Mouse (Mus musculus) stomach, postnatal 0 days (tissue): ENCODE measurements around the gene Wdr26. TPM values are rescaled to one million over a fixed set of nuclear protein-coding genes. Genes with fewer than 3 reads are reported as not detected.

Source experiments
- ATAC-seq: fragments of 200-750 bp; cut with Nextera tagmentation; 2 replicates; pipeline ENCODE4 v1.8.0; 2017; ENCODE audit not compliant: low FRiP score, low TSS enrichment
- DNase-seq: peaks from one replicate; pipeline ENCODE4 v3.0.0-alpha.2; 2016; ENCODE audit warnings: low spot score
- H3K27ac ChIP-seq: fragments of 300-500 bp; sonication (generic); replicated peaks from 2 replicates; pipeline ENCODE4 v1.5.1; 2014; ENCODE audit warnings: mild to moderate bottlenecking, control low read depth
- H3K27me3 ChIP-seq: fragments of 300-500 bp; sonication (generic); 2 replicates; pipeline ENCODE4 v1.6.1; 2014; ENCODE audit warnings: low read length; ENCODE audit not compliant: control insufficient read depth, insufficient read depth
- H3K36me3 ChIP-seq: fragments of 300-500 bp; sonication (generic); 2 replicates; pipeline ENCODE4 v1.6.1; 2014; ENCODE audit warnings: low read length, mixed read lengths; ENCODE audit not compliant: control insufficient read depth, insufficient read depth
- H3K4me1 ChIP-seq: fragments of 300-500 bp; sonication (generic); replicated peaks from 2 replicates; pipeline ENCODE4 v1.6.1; 2014; ENCODE audit warnings: antibody characterized with exemption; ENCODE audit not compliant: control insufficient read depth, insufficient read depth
- H3K4me2 ChIP-seq: fragments of 300-500 bp; sonication (generic); replicated peaks from 2 replicates; pipeline ENCODE4 v1.6.1; 2014; ENCODE audit warnings: low read depth, mild to moderate bottlenecking, control low read depth, moderate library complexity
- H3K4me3 ChIP-seq: fragments of 300-500 bp; sonication (generic); 2 replicates; pipeline ENCODE4 v1.5.1; 2014; ENCODE audit warnings: low read depth, low read length, control low read depth
- H3K9ac ChIP-seq: fragments of 300-500 bp; sonication (generic); 2 replicates; pipeline ENCODE4 v1.6.1; 2014; ENCODE audit warnings: mild to moderate bottlenecking, low read length, control low read depth, mixed read lengths
- H3K9me3 ChIP-seq: fragments of 300-500 bp; sonication (generic); 2 replicates; pipeline ENCODE4 v1.6.1; 2016; ENCODE audit warnings: low read length; ENCODE audit not compliant: control insufficient read depth
- CTCF ChIP-seq: IDR thresholded peaks from 2 replicates; pipeline ENCODE4 v1.5.1; 2016; ENCODE audit warnings: antibody characterized with exemption, low read depth, mild to moderate bottlenecking, moderate library complexity
- EP300 ChIP-seq: optimal IDR thresholded peaks from 2 replicates; pipeline ENCODE3; 2016; ENCODE audit warnings: antibody characterized with exemption
- WGBS: fragments of 180-500 bp; shearing (Covaris S2); extraction: QIAGEN DNeasy Blood & Tissue Kit; methylation state at CpG from one replicate; pipeline ENCODE4 v1.1.7; 2014; 5-methylcytosine and 5-hydroxymethylcytosine counted together
- polyA plus RNA-seq: library from polyadenylated mRNA; unstranded; fragments of >200 nt; fragmentation: Nextera tagmentation; extraction: Ambion mirVana; gene quantifications from 2 replicates; pipeline ENCODE4 v1.2.1, GENCODE M21; 2015

Gene Wdr26
- polyA plus RNA-seq, 1 experiment from 2014 or later = 42.1 TPM

DNA sequence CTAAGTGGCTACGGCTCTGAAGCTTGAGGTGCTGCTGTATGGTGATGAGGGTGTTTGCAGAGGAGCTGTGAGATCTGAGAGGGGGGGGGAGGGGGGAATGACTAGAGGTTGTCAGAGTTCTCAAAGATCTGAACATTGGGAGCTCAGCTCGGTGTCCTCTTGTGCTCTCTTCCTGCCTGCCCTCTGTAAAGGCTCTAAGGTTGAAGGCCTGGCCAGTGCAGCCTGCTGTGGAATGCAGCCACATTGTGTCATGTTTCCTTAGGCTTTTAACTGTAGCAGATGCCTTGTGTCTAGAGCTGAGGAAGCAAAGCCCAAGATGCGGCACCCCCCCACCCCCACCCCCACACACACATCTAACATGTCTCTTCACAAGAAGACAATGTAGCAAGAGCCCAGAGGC, 43.4 kb downstream of the Wdr26 start:
- 63% methylated on average over 3 of the region's 3 CpGs for WGBS
- no peaks in the 10 kb centered on the region for H3K9me3 ChIP-seq
- TF ChIP-seq EP300 = no peak
- DNase-seq (no peak), ATAC-seq (no peak)
- no peak overlapping the region for H3K27ac ChIP-seq
- no peaks in the 10 kb centered on the region for H3K27me3 ChIP-seq
- H3K4me1 ChIP-seq = no peaks in the 10 kb centered on the region
- H3K4me3 ChIP-seq = no peak overlapping the region
- peaks cover 10% of the 10 kb centered on the region; the same call in 1 of the 2 replicates for H3K36me3 ChIP-seq
- no peak overlapping the region for H3K9ac ChIP-seq
- no peak overlapping the region for H3K4me2 ChIP-seq

DNA sequence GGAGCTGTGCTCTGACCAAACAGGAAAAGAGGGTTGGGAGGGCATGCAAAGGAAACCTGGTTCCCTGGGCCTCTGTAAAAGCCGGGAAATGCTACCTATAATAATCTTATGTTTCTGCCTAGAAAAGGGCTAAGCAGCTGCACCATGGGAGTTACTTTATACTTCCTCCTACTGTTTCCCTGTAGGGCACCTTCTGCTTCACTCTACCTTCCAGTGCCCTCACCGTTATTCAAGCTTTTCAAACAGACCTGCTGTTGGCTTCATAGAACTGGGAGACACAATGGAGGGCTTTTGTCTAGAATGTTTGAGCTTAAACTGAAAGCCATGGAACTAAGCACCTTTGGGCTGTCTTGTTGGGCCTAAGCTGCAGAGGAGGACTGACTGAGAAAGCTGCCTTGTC, 44.0 kb downstream of the Wdr26 start:
- TF ChIP-seq EP300 = no peak
- no peak for TF ChIP-seq CTCF
- H3K9ac ChIP-seq = no peak overlapping the region
- no peak for ATAC-seq
- H3K4me3 ChIP-seq = no peak overlapping the region
- no peaks in the 10 kb centered on the region for H3K9me3 ChIP-seq
- peaks cover 14% of the 10 kb centered on the region; the same call in 1 of the 2 replicates for H3K36me3 ChIP-seq
- H3K4me1 ChIP-seq = no peaks in the 10 kb centered on the region
- WGBS = 75% methylated on average over 2 of the region's 2 CpGs
- no peaks in the 10 kb centered on the region for H3K27me3 ChIP-seq
- no peak overlapping the region for H3K4me2 ChIP-seq
- no peak overlapping the region for H3K27ac ChIP-seq
- no peak for DNase-seq

DNA sequence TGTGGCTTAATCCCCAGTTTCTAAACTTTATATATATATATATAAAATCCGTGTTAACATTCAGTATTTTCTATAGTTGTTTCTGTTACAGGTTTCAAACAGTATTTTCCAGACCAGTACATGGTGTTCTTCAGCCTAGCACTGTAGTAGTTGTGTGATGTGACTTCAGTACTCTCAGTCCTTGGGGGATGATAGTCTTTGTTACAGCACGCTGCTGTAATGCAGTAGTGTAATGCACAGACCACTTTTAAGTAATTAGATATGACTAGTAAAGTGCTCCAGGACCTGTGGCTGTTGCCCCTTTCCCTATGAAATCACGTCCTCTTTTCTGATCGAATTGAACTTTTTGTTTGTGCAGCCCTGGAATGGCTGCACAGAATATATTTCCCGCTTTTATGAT, 60.3 kb downstream of the Wdr26 start:
- Histone ChIP-seq H3K9ac (peak overlapping the region; percentile 92), H3K4me1 (no peaks in the 10 kb centered on the region), H3K36me3 (no peaks in the 10 kb centered on the region), H3K27ac (peak overlapping the region; percentile 90; the same call in 1 of the 2 replicates), H3K27me3 (no peaks in the 10 kb centered on the region), H3K9me3 (no peaks in the 10 kb centered on the region), H3K4me2 (peak overlapping the region; percentile 81), H3K4me3 (peak overlapping the region; percentile 93)
- 27% methylated on average over 5 of the region's 5 CpGs for WGBS
- DNase-seq = no peak
- ATAC-seq = no peak
- TF ChIP-seq EP300 (no peak), CTCF (no peak)

DNA sequence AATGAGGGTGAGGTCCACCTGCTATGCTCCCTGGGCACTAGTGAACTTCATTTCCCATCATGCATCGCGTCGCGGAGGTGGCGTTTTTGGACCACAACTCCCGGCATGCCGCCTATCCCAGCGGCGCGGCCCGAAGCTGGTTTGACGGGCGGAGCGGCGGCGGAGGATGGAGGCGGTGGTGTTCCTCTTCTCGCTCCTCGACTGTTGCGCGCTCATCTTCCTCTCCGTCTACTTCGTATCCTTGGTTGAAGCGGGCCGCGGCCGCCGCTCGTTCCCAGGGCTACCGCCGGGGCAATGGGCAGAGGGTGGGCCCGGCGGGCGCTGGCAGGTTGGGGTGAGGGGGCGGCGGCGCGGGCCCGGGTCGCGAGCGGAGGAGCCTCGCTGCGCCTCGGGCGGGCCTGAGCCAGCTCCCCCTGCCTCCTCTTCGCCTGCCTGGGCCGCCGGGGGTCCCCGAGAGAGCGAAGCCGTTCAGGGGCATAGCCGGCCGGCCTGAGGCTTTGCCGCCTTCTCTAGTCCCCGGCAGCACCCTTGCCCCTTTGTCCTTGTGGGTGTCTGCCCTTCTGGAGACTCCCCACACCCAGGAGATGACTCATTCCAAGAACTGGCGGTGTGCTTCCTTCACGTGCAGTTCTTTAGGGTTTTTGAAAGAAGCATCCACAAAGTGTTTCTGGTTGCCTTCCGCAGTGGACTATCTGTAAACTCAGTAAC, 60.8 kb downstream of the Wdr26 start:
- no peak for TF ChIP-seq CTCF
- no peak for TF ChIP-seq EP300
- Histone ChIP-seq H3K9me3 (no peaks in the 10 kb centered on the region), H3K9ac (peak overlapping the region; percentile 92), H3K27me3 (no peaks in the 10 kb centered on the region), H3K27ac (peak overlapping the region; percentile 90), H3K36me3 (no peaks in the 10 kb centered on the region), H3K4me3 (peak overlapping the region; percentile 93), H3K4me1 (no peaks in the 10 kb centered on the region), H3K4me2 (peak overlapping the region; percentile 81)
- under 1% methylated on average over 59 of the region's 59 CpGs for WGBS
- peak; percentile 84 for ATAC-seq
- peak; percentile 91 for DNase-seq

DNA sequence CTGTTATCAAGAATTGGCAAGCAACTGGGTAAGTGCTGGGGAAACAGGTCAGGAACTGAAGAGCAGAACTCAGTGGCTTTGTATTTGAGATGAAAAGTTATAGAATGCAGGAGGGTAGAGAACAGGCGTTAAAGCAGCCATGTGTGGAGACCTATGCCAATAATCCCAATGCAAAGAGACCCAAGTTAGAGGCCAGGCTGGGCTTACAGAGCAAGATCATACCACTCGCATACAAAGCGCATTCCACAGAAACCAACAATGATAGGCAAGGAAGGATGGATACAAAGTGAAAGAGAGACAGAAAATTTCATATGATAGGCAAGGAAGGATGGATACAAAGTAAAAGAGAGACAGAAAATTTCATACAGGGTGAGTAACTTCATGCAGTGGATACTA, 61.4 kb downstream of the Wdr26 start:
- Histone ChIP-seq H3K4me1 (no peaks in the 10 kb centered on the region), H3K36me3 (no peaks in the 10 kb centered on the region), H3K4me3 (peak overlapping the region; percentile 93; the same call in 1 of the 2 replicates), H3K27me3 (no peaks in the 10 kb centered on the region), H3K4me2 (no peak overlapping the region; the same call in 1 of the 2 replicates), H3K27ac (no peak overlapping the region; the same call in 1 of the 2 replicates), H3K9ac (no peak overlapping the region), H3K9me3 (no peaks in the 10 kb centered on the region)
- DNase-seq (no peak), ATAC-seq (no peak)
- TF ChIP-seq EP300 (no peak), CTCF (no peak)
- WGBS = 61% methylated on average over 3 of the region's 3 CpGs

DNA sequence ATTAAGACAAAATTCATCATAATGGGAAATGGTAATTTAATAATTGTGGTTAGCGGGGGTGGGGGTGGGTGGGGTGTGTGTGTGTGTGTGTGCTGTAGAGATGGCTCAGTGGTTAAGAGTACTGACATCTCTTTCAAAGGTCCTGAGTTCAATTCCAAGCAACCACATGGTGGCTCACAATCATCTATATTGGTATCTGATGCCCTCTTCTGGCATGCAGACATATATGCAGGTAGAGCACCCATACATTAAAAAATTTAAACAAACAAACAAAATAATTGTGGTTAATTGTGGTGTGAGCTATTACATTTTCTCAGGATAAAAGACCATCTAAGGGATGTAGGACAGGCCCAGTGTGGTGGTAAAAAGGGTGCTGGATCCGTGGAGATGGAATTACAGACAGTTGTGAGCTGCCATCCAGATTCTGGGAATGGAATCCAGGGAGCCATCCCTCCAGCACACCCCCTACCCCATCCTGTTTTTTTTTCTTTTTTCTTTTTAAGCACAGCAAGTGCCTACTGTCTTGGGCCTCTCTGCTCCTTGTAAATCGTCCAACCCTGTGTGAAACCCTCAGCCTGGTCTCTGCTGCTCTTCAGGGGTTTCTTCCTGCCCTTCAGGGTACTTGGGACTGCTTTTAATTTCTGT, 62.3 kb downstream of the Wdr26 start:
- no peak overlapping the region for H3K27ac ChIP-seq
- WGBS = 73% methylated on average over 3 of the region's 3 CpGs
- H3K4me1 ChIP-seq = 0 out of 2 replicates have a peak, but pooled peaks cover 5% of the 10 kb centered on the region
- no peaks in the 10 kb centered on the region for H3K27me3 ChIP-seq
- H3K36me3 ChIP-seq = no peaks in the 10 kb centered on the region
- peak; percentile 50 for TF ChIP-seq CTCF
- no peak for TF ChIP-seq EP300
- H3K9me3 ChIP-seq = no peaks in the 10 kb centered on the region
- no peak for DNase-seq
- ATAC-seq = no peak
- H3K4me2 ChIP-seq = no peak overlapping the region
- no peak overlapping the region for H3K4me3 ChIP-seq
- no peak overlapping the region for H3K9ac ChIP-seq
